Mouse (Mus musculus) frontal cortex, postnatal 36 days (tissue): ENCODE measurements around the gene Mex3a.
"Not testable (repeated sequence)": the region's sequence is repeated elsewhere in the genome, so short reads cannot be mapped to it uniquely, and the experiment has no call there.

ENCODE experiments used
- DNase-seq, 2 experiments: peaks; one replicate each; pipeline ENCODE4 v3.0.0; 2022; ENCODE audit warnings: low spot score in 2 of 2

Mex3a gene

DNA sequence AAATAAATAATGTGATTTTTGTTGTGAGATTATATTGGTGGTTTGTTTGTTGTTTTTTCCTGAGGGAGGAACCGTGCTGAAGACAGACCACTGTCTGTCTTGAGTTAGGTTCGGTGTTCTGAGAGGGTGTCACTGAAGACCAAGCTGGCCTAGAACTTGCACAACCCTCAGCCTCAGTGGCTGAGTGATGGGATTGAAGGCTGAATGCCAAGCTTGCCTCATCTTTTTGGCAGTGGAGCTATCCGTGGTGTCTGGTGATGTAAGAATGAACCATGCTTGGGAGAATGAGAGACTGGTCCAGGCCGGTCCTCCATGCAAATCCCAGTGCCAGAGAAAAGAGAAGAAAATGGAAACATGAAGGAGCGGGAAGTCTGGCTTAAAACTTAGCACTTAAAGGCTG, 37.5 kb downstream of the Mex3a start:
- DNase-seq: no peak

DNA sequence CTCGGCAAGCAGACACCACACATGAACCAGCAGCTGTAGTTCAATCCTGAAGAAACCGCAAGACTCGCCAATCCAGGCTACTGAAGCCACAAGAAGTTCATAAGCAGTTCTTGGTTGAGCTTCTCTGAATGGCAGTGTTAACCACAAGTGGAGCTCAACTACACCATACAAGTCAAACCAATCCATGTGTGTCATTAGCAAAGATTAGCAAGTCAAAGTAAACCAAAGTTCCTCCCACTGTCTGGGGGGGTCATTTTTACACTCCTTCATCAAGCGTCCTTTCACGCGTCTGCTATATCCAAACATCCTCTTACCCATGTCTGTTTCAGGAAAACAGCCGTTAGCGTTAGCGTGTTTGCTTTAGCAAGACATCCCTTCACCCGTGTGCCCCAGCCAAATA, 38.1 kb downstream of the Mex3a start:
- no peak for DNase-seq

DNA sequence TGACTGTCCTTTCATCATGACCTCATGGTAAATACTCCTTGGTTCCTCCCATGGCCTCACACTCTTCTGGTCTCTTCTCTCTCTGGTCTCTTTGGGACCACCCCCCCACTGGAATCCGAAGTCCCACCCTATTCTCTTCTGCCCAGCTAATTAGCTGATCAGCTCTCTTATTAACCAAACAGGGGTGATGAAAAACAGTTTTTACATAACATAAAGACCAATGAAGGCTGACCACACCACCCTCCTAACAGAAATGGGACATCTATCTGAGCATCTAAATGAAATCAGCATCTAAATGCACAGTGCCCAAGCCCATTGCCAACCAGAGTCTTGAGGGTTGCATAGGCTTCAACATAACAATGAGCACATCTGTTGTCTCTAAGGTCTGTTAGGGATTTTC, 39.7 kb downstream of the Mex3a start:
- DNase-seq: no peak

DNA sequence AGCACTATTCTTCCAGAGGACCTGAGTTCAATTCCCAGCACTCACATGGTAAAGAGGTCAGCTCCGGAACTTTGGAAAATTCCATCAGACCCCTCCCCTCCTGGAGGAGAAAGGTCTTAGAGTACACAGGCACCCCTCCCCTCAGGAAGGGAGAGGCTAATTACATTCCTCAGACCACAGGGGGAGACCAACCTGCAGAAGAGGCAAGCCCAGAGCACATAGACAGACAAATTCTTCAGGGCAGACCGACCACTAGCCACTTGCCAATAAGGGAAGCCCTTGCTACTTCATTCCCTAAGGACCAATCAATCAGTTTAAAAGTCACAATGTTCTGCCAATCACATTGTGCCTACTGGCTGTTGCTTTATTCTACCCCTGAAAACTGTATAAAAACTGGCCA, 40.6 kb downstream of the Mex3a start:
- no peak for DNase-seq

DNA sequence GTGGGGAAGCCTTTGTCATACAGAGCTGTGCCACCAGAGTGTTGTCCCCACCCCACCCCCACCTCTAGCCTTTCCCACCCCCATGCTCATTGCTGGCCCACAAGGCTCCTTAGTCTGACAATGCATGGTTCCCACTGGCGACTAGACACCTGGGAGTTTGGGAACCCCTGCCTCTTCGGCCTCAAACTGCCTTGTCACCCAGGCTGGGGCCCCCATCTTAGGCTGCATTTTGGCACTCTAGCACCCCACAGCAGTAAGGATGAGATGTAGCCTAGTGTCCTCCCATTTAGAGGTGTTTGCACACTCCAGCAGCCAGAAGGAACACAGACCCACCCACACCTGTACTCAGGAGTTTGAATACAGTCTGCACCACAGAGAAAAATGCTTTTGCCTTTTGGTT, 41.6 kb downstream of the Mex3a start:
- no peak for DNase-seq

DNA sequence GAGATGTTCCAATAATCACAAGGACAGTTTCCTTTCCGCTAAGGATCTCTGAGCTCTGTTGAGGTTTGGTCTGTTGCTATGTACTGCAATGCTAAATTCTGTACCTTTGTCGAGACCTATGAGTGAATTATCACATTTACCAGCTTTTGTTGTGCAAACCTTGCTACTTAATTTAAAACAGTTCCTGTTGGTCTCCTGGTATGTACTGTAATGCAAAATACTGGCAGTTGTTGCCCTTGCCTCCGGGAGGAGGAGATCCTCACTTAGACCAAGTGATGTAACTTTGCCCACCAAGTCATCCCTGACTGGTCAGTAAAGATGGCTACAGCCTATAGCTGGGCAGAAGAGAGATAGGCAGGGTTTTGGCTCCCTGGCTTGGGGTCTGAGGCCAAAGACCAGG, 43.3 kb downstream of the Mex3a start, which contains the start of gene Ssr2:
Ssr2 (plus strand) TSS at position 337 of the 400 bp plus-strand sequence.
- DNase-seq: no peak

DNA sequence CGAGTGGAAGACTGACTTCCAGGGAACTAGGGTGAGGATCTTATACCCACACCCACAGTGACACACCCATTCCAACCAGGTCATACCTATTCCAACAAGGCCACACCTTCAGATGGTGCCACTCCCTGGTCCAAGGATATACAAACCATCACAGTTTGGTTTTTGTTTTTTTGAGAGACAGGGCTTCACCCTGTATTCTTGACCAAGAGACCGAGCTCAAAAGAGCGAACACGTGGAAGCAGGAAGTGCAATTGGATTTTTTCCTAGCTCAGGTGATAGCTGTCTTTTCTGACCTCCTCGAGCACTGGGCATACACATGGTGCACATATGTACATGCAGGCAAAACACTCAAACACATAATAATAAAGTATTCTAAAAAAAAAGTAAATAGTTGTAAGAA, 45.7 kb downstream of the Mex3a start:
- DNase-seq: not testable (repeated sequence)

DNA sequence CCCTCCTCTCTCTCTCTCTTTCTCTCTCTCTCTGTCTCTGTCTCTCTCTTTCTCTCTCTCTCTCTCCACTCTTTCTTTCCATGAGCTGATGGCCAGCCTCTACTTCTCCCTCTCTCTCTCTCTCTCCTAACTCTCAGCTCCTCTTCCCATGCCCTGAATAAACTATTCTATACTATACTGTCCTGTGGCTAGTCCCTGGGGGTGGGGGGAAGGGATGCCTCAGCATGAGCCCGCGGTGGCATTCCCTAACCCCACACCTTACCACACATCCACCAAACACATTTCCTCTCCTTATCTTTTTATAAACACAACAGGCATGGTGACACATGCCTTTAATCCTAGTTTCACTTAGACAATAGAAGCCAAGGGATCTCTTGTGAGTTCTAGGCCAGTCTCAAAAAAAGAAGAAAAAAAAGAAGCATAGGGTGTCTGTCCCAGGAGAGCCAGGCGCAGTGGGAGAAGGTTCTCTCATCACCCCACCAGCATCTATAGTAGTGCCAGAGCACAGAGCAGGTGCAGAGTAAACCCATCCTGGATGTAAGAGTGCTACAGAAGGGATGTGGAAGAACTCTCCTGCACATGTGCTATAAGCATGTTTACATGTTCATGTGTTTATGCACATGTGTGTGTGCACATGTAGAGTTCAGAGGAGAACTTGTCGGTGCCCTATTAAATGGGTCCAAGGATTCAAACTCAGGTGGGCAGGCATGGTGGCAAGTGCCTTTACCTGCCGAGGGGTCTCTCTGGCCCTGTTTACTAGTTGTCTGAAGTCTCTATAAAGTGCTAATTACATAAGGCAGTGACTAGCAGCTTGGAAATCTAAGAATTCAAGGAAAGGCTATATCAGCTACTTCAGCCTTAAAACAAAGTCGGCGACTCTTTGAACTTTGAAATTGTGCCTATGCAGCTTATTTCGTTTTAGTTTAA, 46.6 kb downstream of the Mex3a start:
- DNase-seq: no peak

DNA sequence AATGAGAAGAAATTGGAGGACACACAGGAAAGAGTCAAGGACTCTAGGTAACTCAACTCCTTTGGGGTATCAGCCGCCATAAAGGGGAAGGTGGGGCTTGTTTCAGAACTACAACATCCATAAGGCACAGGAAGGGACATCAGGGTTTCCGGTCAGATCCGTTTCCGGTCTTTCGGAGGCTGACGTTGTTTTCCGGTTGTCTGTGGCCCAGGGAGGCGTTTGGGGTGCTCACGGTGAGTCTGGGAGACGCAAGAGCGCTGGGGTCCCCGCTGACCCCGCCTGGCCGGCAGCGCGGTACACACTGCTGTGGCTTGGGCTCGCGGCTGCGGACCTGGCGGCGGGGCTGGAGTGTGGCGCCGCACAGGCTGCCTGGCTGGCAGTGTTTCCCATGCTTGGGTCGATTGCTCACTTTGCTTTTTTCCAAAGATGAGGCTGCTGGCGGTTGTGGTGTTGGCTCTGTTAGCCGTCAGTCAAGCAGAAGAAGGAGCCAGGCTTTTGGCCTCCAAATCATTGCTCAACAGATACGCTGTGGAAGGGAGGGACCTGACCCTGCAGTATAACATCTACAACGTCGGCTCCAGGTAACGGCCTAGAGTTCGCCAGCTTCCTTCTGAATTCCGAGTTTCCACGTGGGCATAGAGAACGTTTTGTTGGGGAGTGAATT, 47.4 kb downstream of the Mex3a start:
- DNase-seq: peak; percentile 76 to 85

DNA sequence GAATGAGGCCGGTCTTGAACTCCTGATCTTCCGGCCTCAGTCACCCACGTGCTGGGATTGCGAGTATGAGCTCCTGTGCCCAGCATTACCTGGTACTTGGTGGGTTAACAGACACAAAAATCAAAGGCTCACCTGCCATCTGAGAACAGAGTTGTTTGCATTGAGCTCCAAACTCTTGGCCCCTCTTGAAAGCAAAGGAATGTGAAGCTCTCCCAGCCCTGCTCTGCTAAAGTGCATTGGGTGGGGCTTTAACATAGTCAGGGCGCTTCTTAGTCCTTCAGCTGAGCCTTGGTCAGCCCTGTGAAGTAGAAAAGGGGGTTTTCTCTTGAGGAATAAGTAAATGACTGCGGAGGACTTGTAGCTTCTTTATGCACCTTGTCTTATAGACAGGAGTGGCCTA, 53.6 kb downstream of the Mex3a start:
- DNase-seq: no peak

DNA sequence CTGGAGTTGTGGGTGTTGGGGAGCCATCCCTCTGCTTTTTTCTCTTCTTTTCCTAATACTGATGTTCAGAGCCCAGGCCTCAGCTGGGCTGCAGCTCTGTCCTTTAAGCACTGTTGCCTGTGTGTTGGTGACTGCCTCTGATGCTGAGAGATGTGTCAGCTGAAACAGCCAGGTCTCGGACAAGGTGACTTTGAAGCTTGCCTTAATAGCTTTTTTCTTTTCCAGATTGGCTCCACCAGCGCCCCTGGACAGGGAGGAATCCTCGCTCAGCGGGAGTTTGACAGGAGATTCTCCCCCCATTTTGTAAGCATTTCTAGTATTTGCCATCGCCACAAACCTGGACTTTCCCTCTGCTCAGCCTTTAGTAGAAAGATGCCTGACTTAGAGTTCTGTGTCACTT, 54.4 kb downstream of the Mex3a start:
- DNase-seq: no peak

DNA sequence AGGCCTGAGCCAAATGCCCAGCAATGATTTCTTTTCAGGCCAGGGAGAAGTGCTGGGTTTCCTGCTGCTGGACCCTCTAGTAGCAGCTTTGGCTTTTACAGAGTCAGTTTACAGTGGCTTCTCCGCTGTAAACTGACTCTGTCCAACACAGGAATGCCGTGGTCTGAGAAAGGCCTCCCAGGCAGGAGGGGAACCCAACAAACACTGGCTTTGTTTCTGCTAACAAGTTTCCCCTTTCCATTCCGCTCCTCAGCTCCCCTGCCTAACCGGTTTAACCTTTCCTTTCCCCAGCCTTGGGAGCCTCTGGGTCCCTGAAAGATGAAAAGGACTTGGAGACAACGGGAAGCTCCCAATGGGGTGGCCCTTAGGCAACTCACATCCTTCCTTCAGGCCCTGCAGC, 58.1 kb downstream of the Mex3a start:
- DNase-seq: no peak
